Mouse (Mus musculus): ENCODE measurements around the gene Krtap28-10. TPM values are rescaled to one million over a fixed set of nuclear protein-coding genes. Genes with fewer than 3 reads are reported as not detected.

The Krtap28-10 gene
- polyA plus RNA-seq, 1 experiment from 2014 or later = not detected

GRCm38 (mm10) chr1:83060643-83061042, 18.4 kb upstream of the Krtap28-10 start, which contains the start of gene Krtap28-13:
Krtap28-13 (plus strand) TSS chr1:83060930.
- Histone ChIP-seq H3K36me3 (ENCODE audit: control insufficient read depth, insufficient read depth) (no peaks in the 10 kb centered on the region), H3K4me2 (ENCODE audit: low read depth, low read length) (no peak within 1 kb of the TSS), H3K4me3 (ENCODE audit: low read length) (no peak within 1 kb of the TSS), H3K27me3 (ENCODE audit: control insufficient read depth, insufficient read depth, low read length) (no peaks in the 10 kb centered on the region), H3K27ac (ENCODE audit: low read length) (peak within 1 kb of the TSS; percentile 23), H3K9ac (ENCODE audit: low read length) (no peak within 1 kb of the TSS), H3K4me1 (ENCODE audit: control insufficient read depth, insufficient read depth, low read length) (peaks cover 13% of the 10 kb centered on the region), H3K9me3 (replicated peaks; ENCODE audit: control insufficient read depth, low read length) (no peaks in the 10 kb centered on the region)
- 78% methylated on average over 4 of the region's 4 CpGs for WGBS
- ATAC-seq (replicated peaks; ENCODE audit: extremely low read depth, insufficient read depth, low FRiP score) = no peak; the same call in 1 of the 2 replicates

- Histone ChIP-seq H3K27ac (ENCODE audit: low read length) (peak within 1 kb of the TSS; percentile 16; the same call in 1 of the 2 replicates), H3K9ac (ENCODE audit: low read length) (no peak within 1 kb of the TSS), H3K4me1 (ENCODE audit: control insufficient read depth, insufficient read depth, low read length) (peaks cover 13% of the 10 kb centered on the region), H3K4me2 (ENCODE audit: low read depth, low read length) (no peak within 1 kb of the TSS), H3K4me3 (ENCODE audit: low read length) (no peak within 1 kb of the TSS), H3K27me3 (ENCODE audit: control insufficient read depth, insufficient read depth, low read length) (no peaks in the 10 kb centered on the region), H3K36me3 (ENCODE audit: control insufficient read depth, insufficient read depth) (no peaks in the 10 kb centered on the region), H3K9me3 (replicated peaks; ENCODE audit: control insufficient read depth, low read length) (no peaks in the 10 kb centered on the region)
- WGBS = 65% methylated on average over 9 of the region's 9 CpGs
- no peak for ATAC-seq (replicated peaks; ENCODE audit: extremely low read depth, insufficient read depth, low FRiP score)
Observed at GRCm38 (mm10) chr1:83059278-83059677, 17.0 kb upstream of the Krtap28-10 start, which contains the start of gene A030005K14Rik. A030005K14Rik (minus strand) TSS chr1:83059378.

GRCm38 (mm10) chr1:83058481-83058880, 16.2 kb upstream of the Krtap28-10 start:
- Histone ChIP-seq H3K9ac (ENCODE audit: low read length) (no peak overlapping the region), H3K4me3 (ENCODE audit: low read length) (no peak overlapping the region), H3K36me3 (ENCODE audit: control insufficient read depth, insufficient read depth) (no peaks in the 10 kb centered on the region), H3K4me2 (ENCODE audit: low read depth, low read length) (no peak overlapping the region), H3K27ac (ENCODE audit: low read length) (no peak overlapping the region), H3K4me1 (ENCODE audit: control insufficient read depth, insufficient read depth, low read length) (peaks cover 13% of the 10 kb centered on the region), H3K9me3 (replicated peaks; ENCODE audit: control insufficient read depth, low read length) (no peaks in the 10 kb centered on the region), H3K27me3 (ENCODE audit: control insufficient read depth, insufficient read depth, low read length) (no peaks in the 10 kb centered on the region)
- no peak for ATAC-seq (replicated peaks; ENCODE audit: extremely low read depth, insufficient read depth, low FRiP score)
- WGBS = 78% methylated on average over 1 of the region's 1 CpGs

GRCm38 (mm10) chr1:83044882-83045427, 2.7 kb upstream of the Krtap28-10 start, which contains the start of gene Gm47969:
Gm47969 (plus strand) TSS chr1:83044932.
- no peak within 1 kb of the TSS for H3K9ac ChIP-seq (ENCODE audit: low read length)
- H3K36me3 ChIP-seq (ENCODE audit: control insufficient read depth, insufficient read depth) = no peaks in the 10 kb centered on the region
- no peak within 1 kb of the TSS for H3K4me3 ChIP-seq (ENCODE audit: low read length)
- H3K4me2 ChIP-seq (ENCODE audit: low read depth, low read length) = no peak within 1 kb of the TSS
- H3K4me1 ChIP-seq (ENCODE audit: control insufficient read depth, insufficient read depth, low read length) = no peaks in the 10 kb centered on the region
- no peaks in the 10 kb centered on the region for H3K9me3 ChIP-seq (replicated peaks; ENCODE audit: control insufficient read depth, low read length)
- no peak within 1 kb of the TSS for H3K27ac ChIP-seq (ENCODE audit: low read length)
- H3K27me3 ChIP-seq (ENCODE audit: control insufficient read depth, insufficient read depth, low read length) = no peaks in the 10 kb centered on the region
- ATAC-seq (replicated peaks; ENCODE audit: extremely low read depth, insufficient read depth, low FRiP score) = no peak
- WGBS = 77% methylated on average over 5 of the region's 5 CpGs

GRCm38 (mm10) chr1:83039080-83039479, 3.2 kb downstream of the Krtap28-10 start:
- Histone ChIP-seq H3K36me3 (ENCODE audit: control insufficient read depth, insufficient read depth) (no peaks in the 10 kb centered on the region), H3K9ac (ENCODE audit: low read length) (no peak overlapping the region), H3K4me3 (ENCODE audit: low read length) (no peak overlapping the region), H3K4me2 (ENCODE audit: low read depth, low read length) (no peak overlapping the region), H3K9me3 (replicated peaks; ENCODE audit: control insufficient read depth, low read length) (no peaks in the 10 kb centered on the region), H3K27ac (ENCODE audit: low read length) (no peak overlapping the region), H3K27me3 (ENCODE audit: control insufficient read depth, insufficient read depth, low read length) (no peaks in the 10 kb centered on the region), H3K4me1 (ENCODE audit: control insufficient read depth, insufficient read depth, low read length) (0 out of 2 replicates have a peak, but pooled peaks cover 5% of the 10 kb centered on the region)
- WGBS = 82% methylated on average over 4 of the region's 4 CpGs
- ATAC-seq (replicated peaks; ENCODE audit: extremely low read depth, insufficient read depth, low FRiP score) = no peak

- WGBS = 1% methylated on average over 25 of the region's 25 CpGs
- H3K4me2 ChIP-seq (ENCODE audit: low read depth, low read length) = peak within 1 kb of the TSS; percentile 69
- H3K27me3 ChIP-seq (ENCODE audit: control insufficient read depth, insufficient read depth, low read length) = no peaks in the 10 kb centered on the region
- peak within 1 kb of the TSS; percentile 37 for H3K27ac ChIP-seq (ENCODE audit: low read length)
- peak; percentile 86 for ATAC-seq (replicated peaks; ENCODE audit: extremely low read depth, insufficient read depth, low FRiP score)
- H3K4me1 ChIP-seq (ENCODE audit: control insufficient read depth, insufficient read depth, low read length) = 0 out of 2 replicates have a peak, but pooled peaks cover 5% of the 10 kb centered on the region
- H3K9ac ChIP-seq (ENCODE audit: low read length) = peak within 1 kb of the TSS; percentile 61
- no peaks in the 10 kb centered on the region for H3K36me3 ChIP-seq (ENCODE audit: control insufficient read depth, insufficient read depth)
- H3K4me3 ChIP-seq (ENCODE audit: low read length) = peak within 1 kb of the TSS; percentile 59
- no peaks in the 10 kb centered on the region for H3K9me3 ChIP-seq (replicated peaks; ENCODE audit: control insufficient read depth, low read length)
Observed at GRCm38 (mm10) chr1:83038109-83038672, 4.1 kb downstream of the Krtap28-10 start, which contains the start of gene Slc19a3. Slc19a3 (minus strand) TSS chr1:83038448.

GRCm38 (mm10) chr1:83036892-83037667, 5.2 kb downstream of the Krtap28-10 start:
- no peaks in the 10 kb centered on the region for H3K27me3 ChIP-seq (ENCODE audit: control insufficient read depth, insufficient read depth, low read length)
- 0 out of 2 replicates have a peak, but pooled peaks cover 5% of the 10 kb centered on the region for H3K4me1 ChIP-seq (ENCODE audit: control insufficient read depth, insufficient read depth, low read length)
- ATAC-seq (replicated peaks; ENCODE audit: extremely low read depth, insufficient read depth, low FRiP score) = no peak
- WGBS = 77% methylated on average over 11 of the region's 11 CpGs
- H3K27ac ChIP-seq (ENCODE audit: low read length) = no peak overlapping the region
- H3K9me3 ChIP-seq (replicated peaks; ENCODE audit: control insufficient read depth, low read length) = no peaks in the 10 kb centered on the region
- peak overlapping the region; percentile 69; the same call in 1 of the 2 replicates for H3K4me2 ChIP-seq (ENCODE audit: low read depth, low read length)
- no peaks in the 10 kb centered on the region for H3K36me3 ChIP-seq (ENCODE audit: control insufficient read depth, insufficient read depth)
- no peak overlapping the region for H3K9ac ChIP-seq (ENCODE audit: low read length)
- H3K4me3 ChIP-seq (ENCODE audit: low read length) = no peak overlapping the region

- WGBS = 67% methylated on average over 5 of the region's 5 CpGs
- no peak overlapping the region for H3K9ac ChIP-seq (ENCODE audit: low read length)
- no peaks in the 10 kb centered on the region for H3K27me3 ChIP-seq (ENCODE audit: control insufficient read depth, insufficient read depth, low read length)
Observed at GRCm38 (mm10) chr1:83034509-83034908, 7.8 kb downstream of the Krtap28-10 start.

More at GRCm38 (mm10) chr1:83034509-83034908, 7.8 kb downstream of the Krtap28-10 start:
- no peak for ATAC-seq (replicated peaks; ENCODE audit: extremely low read depth, insufficient read depth, low FRiP score)
- Histone ChIP-seq H3K4me2 (ENCODE audit: low read depth, low read length) (no peak overlapping the region), H3K4me1 (ENCODE audit: control insufficient read depth, insufficient read depth, low read length) (0 out of 2 replicates have a peak, but pooled peaks cover 5% of the 10 kb centered on the region), H3K9me3 (replicated peaks; ENCODE audit: control insufficient read depth, low read length) (no peaks in the 10 kb centered on the region), H3K36me3 (ENCODE audit: control insufficient read depth, insufficient read depth) (no peaks in the 10 kb centered on the region), H3K27ac (ENCODE audit: low read length) (no peak overlapping the region), H3K4me3 (ENCODE audit: low read length) (no peak overlapping the region)
